Mouse (Mus musculus): ENCODE results near the gene Adamts9. TPM values are rescaled to one million over a fixed set of nuclear protein-coding genes. Genes with fewer than 3 reads are reported as not detected.

Adamts9 gene
- total RNA-seq, 2 experiments from 2014 or later: 11.6 to 13.9 TPM

DNA sequence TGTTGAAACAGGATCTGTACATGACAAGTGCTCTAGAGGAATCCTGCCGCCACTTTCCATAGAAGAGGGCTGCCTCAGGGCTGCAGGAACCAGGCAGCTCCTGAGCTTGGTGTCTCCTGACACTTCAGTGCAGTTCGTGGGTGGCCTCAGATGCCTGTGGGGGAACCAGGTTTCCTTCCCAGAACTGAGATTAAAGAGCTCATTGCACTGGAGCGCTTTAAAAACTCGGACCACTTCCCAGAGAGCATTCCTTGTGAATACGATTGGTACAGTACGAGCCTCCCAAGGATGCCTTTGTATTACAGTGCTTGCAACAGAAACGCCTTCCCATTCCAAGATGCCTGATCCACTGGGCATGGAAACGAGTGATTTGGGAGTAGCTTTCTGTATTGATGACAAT, 18.8 kb downstream of the Adamts9 start:
- no peak for DNase-seq

DNA sequence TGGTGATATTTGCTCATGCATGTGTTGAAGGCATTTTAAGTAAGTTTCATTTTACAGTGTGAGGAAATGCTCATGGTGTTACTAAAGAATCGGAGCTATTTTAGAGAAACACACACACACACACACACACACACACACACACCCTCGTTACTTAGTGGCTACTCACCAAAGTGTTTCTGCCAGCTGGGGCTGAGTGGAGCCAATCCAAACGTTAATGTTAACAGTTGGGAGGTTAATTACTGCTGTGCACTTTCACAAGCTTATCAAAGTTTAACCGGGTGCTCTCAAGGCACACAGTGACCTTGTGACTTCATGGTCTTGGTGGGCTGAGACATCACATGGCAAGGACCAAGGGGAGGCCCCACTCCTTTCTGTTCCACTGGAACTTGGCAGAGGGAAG, 21.4 kb downstream of the Adamts9 start:
- DNase-seq: peak; percentile 34 to 48

DNA sequence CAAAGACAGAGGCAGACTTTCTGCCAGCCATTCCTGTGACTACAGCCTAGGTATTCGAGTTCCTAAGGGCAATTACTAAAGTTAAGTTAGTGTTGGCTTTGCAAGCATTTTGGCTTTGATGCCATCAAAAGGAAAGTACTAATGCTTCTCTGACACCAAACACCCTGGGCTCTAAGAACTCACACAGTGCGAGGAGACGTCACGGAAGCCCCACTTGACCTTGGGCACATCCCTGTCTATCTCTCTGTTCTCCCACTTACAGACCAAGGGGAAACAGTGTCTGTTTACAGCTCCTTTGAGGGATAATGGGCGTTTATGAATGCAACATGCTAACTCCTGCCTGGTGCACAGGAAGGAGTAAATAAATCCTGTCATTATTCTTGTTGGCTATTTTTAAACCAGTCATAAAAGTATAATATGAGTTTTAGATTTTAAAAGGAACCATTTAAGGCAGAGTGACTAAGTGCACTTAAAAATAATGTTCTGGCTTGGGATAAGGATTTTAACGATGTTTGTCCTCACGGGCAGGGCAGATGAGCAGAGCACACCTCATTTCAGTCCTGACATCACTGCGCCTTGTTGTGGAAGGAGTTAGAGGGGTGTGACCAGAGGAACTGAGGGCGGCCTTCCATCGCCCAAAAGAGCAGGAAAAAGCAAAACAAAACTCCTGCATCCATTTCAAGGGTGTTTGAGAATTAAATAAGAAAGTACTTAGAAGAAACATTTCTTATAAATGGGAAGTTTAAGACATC, 22.2 kb downstream of the Adamts9 start:
- no peak for DNase-seq

DNA sequence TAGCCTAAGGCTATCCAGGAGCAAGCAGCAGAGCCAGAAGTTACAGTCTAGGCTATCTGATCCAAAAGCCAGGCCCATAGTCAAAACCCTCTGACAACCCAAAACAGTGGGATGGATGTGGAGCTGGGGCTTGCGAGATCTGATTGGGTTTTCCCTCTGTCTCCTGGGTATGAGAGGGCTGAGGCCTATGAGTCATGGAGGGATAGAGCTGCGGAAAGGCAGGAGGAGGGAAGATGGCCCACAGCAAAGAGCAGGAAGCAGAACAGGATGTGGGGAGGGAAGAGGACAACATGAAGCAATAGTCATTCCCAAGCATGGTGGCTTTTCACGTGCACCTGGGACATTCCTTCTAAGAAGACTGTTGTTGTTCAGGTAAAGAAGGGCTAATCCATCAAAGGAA, 32.7 kb downstream of the Adamts9 start:
- DNase-seq: peak in 1 of 2 experiments; percentile 30

DNA sequence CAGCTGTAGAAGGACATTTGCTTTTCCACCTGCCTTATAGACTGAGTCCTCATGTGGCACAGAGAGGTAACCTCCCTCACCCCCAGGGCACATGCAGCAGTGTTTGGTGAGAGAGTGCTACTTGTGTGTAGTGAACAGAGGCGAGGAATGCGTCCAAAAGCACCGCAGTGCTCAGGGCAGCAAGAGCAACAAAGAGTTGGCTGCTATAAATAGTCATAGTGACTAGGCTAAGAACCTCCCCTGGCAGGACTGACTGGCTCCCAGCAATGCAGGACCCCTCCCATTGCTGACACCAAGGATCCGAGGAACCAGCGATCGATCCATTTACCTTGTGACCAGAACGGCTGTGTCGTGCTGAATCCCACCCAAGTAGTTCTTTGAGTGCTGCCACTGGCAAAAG, 33.9 kb downstream of the Adamts9 start:
- DNase-seq: peak; percentile 51 to 69

DNA sequence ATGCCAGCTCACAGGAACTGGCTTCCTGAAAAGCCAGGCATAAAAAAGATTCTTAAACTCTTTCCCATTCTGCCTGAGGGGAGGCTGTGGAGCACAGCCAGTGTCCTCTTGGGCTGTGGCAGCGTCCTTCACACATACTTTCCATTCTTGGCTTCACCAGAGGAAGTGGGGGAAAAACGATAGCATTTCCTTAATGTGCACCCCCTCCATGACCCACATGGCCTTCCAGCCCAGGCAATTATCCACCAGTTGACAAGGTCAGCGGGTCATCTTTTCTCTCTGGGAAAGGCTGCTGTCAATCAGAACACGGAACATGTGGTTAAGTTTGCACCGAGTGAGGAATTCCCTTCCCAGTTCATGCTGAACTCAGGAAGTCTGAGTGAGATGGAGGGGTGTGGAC, 37.4 kb downstream of the Adamts9 start:
- DNase-seq: peak; percentile 68 to 76

DNA sequence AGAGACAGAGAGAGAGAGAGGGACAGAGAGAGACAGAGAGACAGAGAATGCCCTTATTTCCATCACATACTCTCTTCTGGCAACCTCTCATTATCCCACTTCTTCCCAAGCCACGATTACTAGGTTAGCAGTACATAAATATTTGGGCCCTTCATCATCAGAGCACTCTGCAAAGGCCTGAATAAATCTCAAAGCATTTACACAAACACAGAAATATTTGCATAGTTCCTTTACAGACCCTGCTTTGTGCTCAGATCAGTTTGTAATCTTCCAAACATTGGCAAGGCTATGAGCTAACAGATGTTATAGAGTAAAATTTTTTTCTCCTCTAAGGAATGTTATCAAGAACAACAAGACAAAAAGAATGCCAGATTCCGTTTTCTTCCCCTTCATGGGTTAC, 38.8 kb downstream of the Adamts9 start:
- no peak for DNase-seq

DNA sequence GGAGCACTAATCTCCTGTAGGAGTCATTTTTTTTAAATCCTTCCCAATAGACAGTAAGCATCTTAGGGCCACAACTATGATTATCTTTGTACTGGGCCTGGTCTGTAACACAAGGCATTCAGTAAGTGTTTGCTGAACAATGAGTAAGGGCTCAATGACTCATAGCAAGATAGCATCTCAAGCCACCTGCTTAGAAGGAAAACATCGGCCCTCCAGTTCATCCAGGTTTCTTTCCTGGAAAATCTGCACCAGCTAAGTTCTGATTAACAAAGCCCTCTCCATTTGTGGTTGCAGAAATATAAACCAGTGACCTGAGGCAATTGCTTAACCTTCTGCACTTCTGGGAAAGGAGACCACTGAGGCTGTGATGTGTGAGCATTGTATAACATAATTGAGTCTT, 39.3 kb downstream of the Adamts9 start:
- DNase-seq: no peak

DNA sequence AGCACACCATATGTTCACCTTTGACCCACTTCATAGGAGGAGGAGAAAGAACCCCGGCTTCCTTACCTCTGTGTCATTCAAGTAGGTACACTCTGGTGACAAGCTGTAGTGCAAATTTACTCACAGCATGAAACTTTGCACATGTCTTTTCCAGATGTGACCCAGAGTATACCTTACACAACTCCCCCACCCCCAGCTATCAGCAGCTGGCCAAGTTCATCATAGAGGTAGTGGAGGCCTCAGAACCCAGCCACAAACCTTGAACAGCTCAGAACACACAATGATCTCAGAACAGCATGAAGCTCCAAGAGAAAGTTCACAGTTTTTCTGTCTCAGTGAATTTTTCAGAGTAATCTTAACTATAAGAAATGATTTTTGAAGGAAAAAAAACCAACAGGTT, 51.8 kb downstream of the Adamts9 start:
- DNase-seq: no peak

DNA sequence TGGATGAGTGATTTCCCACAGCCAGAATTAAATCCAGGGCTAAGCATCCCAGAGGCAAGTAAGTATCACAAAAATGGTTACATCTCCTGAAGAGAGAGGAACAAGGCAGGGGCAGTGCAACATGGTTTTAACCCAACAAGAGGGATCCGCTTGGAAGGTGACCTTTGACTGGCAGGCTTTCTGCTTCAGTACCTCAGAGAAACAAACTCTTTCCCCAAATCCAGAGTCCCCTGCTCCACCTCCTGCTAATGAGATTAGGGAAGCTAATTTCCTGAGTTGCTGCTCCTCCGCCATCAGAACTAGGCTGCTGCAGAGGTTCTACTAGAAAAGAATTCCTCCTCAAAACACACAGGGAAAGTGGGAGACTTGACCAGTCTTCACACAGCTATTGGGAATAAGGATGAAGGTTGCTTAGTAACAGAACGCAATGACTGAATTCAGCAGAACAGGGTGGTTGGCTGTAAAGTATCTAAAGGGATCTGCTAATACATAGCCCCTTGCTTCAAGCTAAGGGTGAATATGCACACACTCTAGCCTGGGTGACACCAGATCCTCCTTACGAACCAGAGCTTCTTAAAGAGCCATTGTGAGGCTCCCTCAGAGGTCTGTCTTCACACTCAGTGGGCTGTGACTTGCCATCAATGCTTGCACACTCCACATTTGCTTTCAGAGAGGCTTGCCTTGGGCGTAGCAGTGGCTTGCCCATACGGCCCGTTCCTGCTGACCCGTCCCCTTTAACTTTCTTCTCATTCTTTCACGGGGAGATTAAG, 60.0 kb downstream of the Adamts9 start:
- no peak for DNase-seq

DNA sequence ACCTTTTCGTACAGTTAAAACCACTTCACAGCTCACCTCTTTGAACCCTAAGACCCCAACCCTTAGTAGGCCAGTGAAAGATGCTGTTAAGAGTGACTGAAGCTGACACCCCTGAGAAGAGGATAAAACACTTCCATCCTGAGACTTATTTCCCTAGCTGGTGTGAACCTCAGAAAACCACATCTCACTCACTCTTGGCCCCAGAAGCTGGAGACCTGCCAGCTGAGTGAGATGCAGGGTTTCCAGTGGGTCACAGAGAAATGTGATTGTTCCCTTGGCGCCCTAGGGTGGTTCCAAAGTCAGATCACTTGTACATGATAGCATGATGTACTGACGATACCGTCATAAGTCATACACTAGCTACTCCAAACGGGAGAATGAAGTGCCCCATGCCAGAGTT, 60.8 kb downstream of the Adamts9 start:
- no peak for DNase-seq

DNA sequence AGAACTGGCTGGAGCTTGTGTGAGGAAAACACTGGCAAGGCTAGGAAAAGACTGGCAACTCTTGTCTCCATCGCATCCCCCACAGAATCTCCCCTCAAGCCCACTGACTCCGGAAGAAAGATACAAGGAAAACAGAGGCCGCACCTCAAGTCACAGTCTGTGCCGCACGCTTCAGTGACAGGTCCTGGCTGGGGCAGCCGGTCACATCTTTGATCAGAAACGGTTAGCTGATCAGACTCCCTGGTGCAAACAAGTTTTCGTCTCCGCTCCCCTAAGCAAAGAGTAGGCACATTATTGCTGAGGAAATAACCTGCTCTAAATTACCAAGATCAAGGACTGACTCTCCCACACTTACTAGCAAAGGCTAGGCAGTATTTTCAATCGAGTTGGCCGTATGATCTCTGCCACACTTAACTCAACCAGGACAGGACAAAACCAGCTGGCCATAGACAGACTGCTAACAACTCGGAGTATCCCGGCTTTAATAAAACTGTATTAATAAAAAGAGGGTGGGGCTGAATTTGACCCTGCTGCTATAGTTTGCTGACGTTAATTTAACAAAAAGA, 63.5 kb downstream of the Adamts9 start:
- DNase-seq: no peak

DNA sequence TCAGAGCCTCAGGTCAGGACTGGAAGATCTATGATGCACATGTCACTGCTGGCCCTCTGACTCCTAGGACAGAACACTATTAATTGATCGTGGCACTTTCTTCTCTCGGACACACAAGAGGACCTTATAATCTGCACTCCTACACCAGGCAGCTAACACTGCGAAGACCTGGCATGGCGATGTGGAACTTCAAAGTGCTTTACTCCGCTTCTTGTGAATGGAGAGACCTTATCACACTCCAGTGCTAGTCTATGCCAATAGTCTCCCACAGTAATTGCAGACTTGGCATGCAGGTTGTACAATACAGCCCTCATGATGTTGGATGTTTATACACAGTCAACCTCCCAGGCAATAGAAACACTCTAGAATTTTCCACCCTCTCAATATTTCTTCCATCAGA, 64.5 kb downstream of the Adamts9 start:
- DNase-seq: peak; percentile 33 to 42

DNA sequence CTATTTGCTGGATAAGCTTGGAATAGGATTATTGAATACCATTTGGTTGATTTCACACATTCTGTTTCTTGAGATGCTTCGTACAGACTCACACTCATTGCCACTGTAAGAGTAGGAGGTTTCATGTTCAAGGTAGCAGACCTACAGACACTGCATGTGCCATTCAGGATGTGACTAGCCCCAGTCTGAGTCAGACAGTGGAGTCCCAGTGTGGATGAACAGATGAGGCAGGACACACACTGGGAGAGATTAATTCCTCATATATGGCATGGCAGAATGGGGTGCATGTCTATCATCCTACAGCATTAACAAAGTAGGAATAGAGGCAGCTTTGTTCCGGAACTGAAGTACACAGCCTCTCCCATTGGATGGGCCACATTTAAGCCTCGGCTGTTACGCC, 66.1 kb downstream of the Adamts9 start:
- no peak for DNase-seq

DNA sequence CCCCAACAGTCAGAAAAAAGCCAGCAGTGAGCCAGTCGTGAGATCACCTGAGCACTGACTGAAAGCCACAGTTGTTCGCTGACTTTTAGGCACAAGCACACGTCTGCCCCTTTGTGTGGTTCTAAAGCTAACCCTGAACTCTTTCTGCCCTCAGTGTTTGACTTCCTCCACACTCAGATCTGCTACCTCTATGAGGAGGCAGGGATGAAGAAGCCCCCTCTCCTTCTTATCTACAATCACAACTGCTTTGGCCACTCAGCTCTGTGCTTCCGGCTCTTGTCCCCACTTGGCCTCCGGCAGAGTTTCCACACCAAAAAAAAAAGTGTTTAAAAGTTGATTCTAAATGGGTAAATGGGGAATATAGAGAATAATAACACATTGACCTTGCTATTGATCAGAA, 67.2 kb downstream of the Adamts9 start:
- DNase-seq: no peak

DNA sequence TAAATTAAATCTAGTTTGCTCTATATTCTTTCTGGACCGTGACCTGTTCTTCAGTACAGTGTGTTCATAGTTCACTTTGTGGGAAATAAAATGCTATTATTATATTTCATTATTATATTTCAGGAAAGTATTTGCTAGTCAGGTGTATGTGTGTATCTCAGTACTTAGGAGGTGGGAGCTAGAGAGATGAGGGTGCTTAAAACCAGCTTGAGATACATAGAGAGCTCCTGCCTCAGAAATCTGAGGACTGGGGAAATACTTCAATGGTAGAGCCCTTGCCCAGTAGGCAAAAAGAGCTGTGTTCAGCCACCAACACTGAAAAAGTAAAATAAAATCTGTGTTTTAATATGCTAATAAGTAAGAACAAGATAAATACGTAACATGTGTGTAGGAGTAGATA, 68.0 kb downstream of the Adamts9 start:
- no peak for DNase-seq

DNA sequence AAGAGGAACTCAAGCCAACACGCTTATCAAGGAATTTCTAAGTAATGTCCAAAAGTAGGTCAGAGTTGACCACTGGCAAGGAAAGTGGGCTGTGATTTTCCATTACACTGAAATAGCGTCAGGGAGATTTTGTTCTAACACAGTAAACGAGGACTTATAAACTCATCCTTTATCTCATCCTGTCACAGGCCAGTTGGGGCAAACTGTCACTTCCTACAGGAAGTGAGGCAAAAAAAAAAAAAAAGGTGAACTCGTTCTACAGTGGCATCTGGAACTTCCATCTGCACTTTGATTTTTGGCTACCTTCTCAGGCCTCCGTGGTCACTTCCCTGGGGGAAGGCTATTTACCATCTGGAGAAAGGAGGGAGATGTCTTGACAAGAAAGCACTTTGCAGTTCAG, 68.4 kb downstream of the Adamts9 start:
- peak; percentile 73 to 87 for DNase-seq

DNA sequence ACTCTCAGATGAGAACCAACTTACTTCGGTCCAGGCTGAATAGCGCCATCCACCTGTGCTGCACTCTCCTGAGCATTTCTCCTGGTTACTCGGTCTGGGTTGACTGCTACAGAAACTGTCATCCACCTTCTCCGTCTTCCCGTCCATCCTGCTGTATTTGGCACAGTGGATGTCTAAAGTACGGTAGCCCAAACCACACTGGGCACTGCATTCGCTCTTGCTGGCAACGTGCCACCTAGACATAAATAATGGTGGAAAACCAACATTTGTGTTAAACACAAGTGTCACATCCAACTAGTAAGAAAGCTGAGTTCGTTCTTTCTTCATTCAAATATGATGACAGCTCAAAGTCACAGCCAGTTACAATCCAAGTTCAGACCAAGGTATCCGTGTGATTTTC, 70.5 kb downstream of the Adamts9 start:
- no peak for DNase-seq

DNA sequence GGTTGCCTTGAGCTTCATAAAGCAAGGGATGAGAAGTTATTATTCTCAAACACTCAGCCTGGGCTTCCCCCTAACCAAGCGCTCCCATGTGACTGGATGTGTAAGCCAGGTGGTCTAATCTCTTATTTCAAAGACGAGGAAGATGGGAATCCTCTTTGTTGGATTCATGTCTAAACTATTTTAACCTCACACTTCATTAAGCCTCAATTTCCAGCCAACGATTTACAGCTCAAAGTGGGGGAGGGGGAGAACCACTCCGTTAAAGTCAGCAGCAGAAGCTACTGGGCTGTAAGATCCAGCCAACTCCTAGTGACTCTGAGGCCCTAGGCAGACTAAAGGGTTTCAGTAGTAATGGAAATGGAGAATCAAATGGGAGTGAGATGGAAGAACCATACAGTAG, 71.5 kb downstream of the Adamts9 start:
- no peak for DNase-seq

DNA sequence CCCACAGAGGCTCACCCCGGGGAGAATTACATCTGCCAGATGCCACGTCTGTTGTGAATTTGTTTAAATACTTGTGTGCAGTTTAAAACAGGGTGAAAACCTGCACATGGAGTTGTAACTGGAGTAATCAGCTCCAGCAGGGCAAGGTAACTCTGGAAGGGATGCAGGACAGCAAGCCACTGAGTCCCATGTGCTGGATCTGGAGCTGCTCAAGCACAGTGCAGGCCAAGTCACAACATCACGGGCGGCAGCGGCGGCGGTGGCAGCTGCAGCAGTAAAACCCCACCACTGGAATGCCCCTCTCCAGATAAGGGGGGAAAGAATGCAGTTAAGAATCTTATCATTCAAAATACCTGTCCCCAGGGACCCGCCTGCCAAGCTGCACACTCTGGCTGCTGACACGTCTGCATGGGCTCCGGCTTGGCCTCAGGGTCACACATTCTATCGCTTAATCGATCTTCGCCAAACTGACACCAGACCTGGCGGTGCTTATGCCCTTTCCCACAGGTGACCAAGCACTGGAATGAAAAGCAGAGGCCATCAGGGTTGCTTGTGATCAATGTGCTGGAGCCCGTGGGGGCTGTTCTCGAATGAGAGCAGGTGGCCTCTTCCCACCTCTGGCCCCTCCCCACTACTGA, 73.6 kb downstream of the Adamts9 start:
- DNase-seq: peak; percentile 61 to 77

DNA sequence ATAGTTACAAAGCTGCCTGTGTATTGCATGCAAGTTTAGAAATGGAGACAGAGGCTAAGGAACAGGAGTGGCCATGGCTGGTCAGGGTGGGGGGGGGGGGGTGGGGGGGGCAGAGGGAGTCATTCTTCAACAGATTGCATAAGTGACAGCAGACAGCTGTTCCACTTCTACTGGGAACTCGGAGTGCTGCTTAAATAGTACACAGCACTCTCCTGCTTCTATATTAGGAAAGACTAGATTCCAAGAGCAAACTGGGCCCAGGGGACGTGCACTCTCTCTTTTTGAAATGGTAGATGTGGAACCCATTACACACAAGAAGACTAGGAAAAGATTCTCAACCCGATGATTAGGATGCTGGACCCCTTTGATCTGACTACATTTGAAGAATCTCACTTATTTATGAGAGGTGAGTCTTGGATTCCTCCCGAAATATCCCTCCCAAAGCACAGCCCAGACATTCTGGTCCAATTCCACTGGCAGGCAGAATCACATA, 74.2 kb downstream of the Adamts9 start, which contains the start of gene Gm15737:
TSS of gene Gm15737 (plus strand) at position 269 of the 493 bp plus-strand sequence.
- peak; percentile 84 to 90 for DNase-seq

DNA sequence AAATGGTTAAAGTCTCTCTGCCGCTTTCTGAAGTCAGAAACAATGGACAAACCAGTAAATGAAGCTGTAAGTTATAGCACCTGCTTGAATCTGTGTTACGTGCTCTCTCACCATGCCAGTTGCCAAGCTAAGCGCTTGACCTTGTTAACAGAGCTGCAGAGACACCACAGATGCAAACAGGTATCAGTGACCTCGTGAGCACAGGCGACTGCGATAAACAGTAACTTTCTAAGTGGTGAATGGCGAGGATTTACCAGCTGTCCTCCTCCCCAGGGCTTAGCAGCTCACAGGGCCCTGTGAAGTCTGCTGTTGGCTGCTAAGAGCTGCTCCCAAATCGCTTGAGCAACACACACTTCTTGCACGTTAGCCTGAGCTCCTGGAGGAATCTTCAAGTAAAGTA, 80.7 kb downstream of the Adamts9 start:
- peak; percentile 50 to 53 for DNase-seq
